ENCODE assay signal across 20 mouse cellular contexts in genomic region chr13:112748808-112749510, GRCm38 (mm10). TPM values are rescaled to one million over a fixed set of nuclear protein-coding genes. Genes with fewer than 3 reads are reported as not detected.
DNase-seq lines count a peak whose midpoint lies in the region; ATAC-seq lines count a peak whose summit lies in the region.
"Had no signal": no experiment of that assay in that cellular context is flagged by ENCODE, and none has a peak within 500 bp of the region (broad histone marks: within the 10 kb centered on the region; RNA-seq: fewer than 3 reads in every experiment).

No protein-coding gene starts in this region.

- no peaks in the 10 kb centered on the region for H3K9me3 ChIP-seq in erythroblast, embryonic 14.5 days (ENCODE audit: control insufficient read depth, low read length)
- no peaks in the 10 kb centered on the region for H3K9me3 ChIP-seq in liver, embryonic 11.5 days (ENCODE audit: control insufficient read depth, low read length)
- H3K9me3 ChIP-seq in liver, embryonic 15.5 days (replicated peaks): no peaks in the 10 kb centered on the region
- H3K9me3 ChIP-seq: embryonic facial prominence, embryonic 10.5 days; forebrain, embryonic 15.5 days; heart, embryonic 15.5 days; hindbrain, embryonic 13.5 days had no signal

- peak overlapping the region; percentile 25 for H3K4me3 ChIP-seq in erythroblast, embryonic 14.5 days (replicated peaks)
- H3K4me3 ChIP-seq in liver, embryonic 11.5 days (ENCODE audit: low read depth, low read length): no peak overlapping the region
- H3K4me3 ChIP-seq in liver, embryonic 15.5 days (replicated peaks): 0 out of 2 replicates have a peak overlapping the region, but pooled peaks have one; percentile 16
- H3K4me3 ChIP-seq: embryonic facial prominence, embryonic 10.5 days; forebrain, embryonic 15.5 days; heart, embryonic 15.5 days; hindbrain, embryonic 13.5 days had no signal

- no peak overlapping the region for H3K27ac ChIP-seq in liver, embryonic 11.5 days (ENCODE audit: low read depth, low read length)
- H3K27ac ChIP-seq in liver, embryonic 15.5 days (replicated peaks): peak overlapping the region; percentile 98
- H3K27ac ChIP-seq: embryonic facial prominence, embryonic 10.5 days; forebrain, embryonic 15.5 days; heart, embryonic 15.5 days; hindbrain, embryonic 13.5 days; hindbrain, postnatal 0 days had no signal

- H3K9ac ChIP-seq in liver, embryonic 11.5 days (ENCODE audit: low read depth, low read length): no peak overlapping the region
- peak overlapping the region; percentile 60 for H3K9ac ChIP-seq in liver, embryonic 15.5 days
- H3K9ac ChIP-seq: forebrain, embryonic 15.5 days; heart, embryonic 15.5 days; hindbrain, embryonic 13.5 days had no signal

- H3K4me2 ChIP-seq in liver, embryonic 11.5 days: no peak overlapping the region
- peak overlapping the region; percentile 65 for H3K4me2 ChIP-seq in liver, embryonic 15.5 days
- H3K4me2 ChIP-seq: forebrain, embryonic 15.5 days; heart, embryonic 15.5 days; hindbrain, embryonic 13.5 days had no signal

- H3K36me3 ChIP-seq in erythroblast, embryonic 14.5 days (ENCODE audit: control insufficient read depth): peaks cover 31% of the 10 kb centered on the region
- no peaks in the 10 kb centered on the region for H3K36me3 ChIP-seq in liver, embryonic 11.5 days (ENCODE audit: control insufficient read depth, insufficient read depth, low read length)
- H3K36me3 ChIP-seq in liver, embryonic 15.5 days (replicated peaks): no peaks in the 10 kb centered on the region
- H3K36me3 ChIP-seq: embryonic facial prominence, embryonic 10.5 days; forebrain, embryonic 15.5 days; heart, embryonic 15.5 days; hindbrain, embryonic 13.5 days had no signal

- no peak for ATAC-seq in erythroblast, adult 5-6 weeks (replicated peaks; ENCODE audit: low FRiP score, poor library complexity, severe bottlenecking)
- ATAC-seq in liver, embryonic 11.5 days (replicated peaks; ENCODE audit: low FRiP score): no peak
- no peak for ATAC-seq in liver, embryonic 15.5 days (ENCODE audit: insufficient read depth)
- ATAC-seq: forebrain, embryonic 15.5 days; hindbrain, postnatal 0 days had no signal

- H3K4me1 ChIP-seq in erythroblast, embryonic 14.5 days (ENCODE audit: control insufficient read depth): peaks cover 98% of the 10 kb centered on the region
- peaks cover 44% of the 10 kb centered on the region for H3K4me1 ChIP-seq in liver, embryonic 11.5 days (replicated peaks; ENCODE audit: control insufficient read depth, insufficient read depth, low read length)
- peaks cover 86% of the 10 kb centered on the region for H3K4me1 ChIP-seq in liver, embryonic 15.5 days (replicated peaks)

- no peaks in the 10 kb centered on the region for H3K27me3 ChIP-seq in erythroblast, embryonic 14.5 days (ENCODE audit: control insufficient read depth)
- no peaks in the 10 kb centered on the region for H3K27me3 ChIP-seq in liver, embryonic 11.5 days (replicated peaks; ENCODE audit: control insufficient read depth, insufficient read depth, low read length)
- H3K27me3 ChIP-seq in liver, embryonic 15.5 days: no peaks in the 10 kb centered on the region
- H3K27me3 ChIP-seq: forebrain, embryonic 15.5 days; heart, embryonic 15.5 days; hindbrain, embryonic 13.5 days had no signal

- 82% methylated on average over 11 of the region's 11 CpGs for WGBS in liver, embryonic 11.5 days
- WGBS in liver, embryonic 15.5 days (ENCODE audit: insufficient replicate concordance): 61% methylated on average over 11 of the region's 11 CpGs

- peak; percentile 81 for DNase-seq in liver
- no peak for DNase-seq in liver, embryonic 11.5 days (ENCODE audit: low spot score)
- DNase-seq in c-Kit-positive CD71-positive TER-119-positive erythroid progenitor cells, embryonic 14.5 days (ENCODE audit: low spot score): peak; percentile 48
- no peak for DNase-seq in ovary, postnatal 14 days (ENCODE audit: low spot score)
- no peak for DNase-seq in cerebellum, adult 18-20 months
- DNase-seq: adrenal gland, adult 2 months; adrenal gland, postnatal 36 days; B cell, adult 2 months; cerebellum, adult 2 months; cerebellum, postnatal 10 days; gastrocnemius, postnatal 14 days; heart, postnatal 14 days had no signal

RNA-seq across cellular contexts. Expression of gene Plpp1, which starts 51.6 kb away (rescaled TPM):
- 5.1 and 5.2 TPM in 2 replicates for polyA plus RNA-seq in erythroblast, embryonic 14.5 days (2012)
- total RNA-seq in erythroblast, adult 5-6 weeks (2015; ENCODE audit: low replicate concordance): 89.2 and 96.3 TPM in 2 replicates
- total RNA-seq in erythroblast, adult 5-6 weeks (2017; ENCODE audit: low replicate concordance): 68.1 and 85.5 TPM in 2 replicates
- 27.4 and 29.1 TPM in 2 replicates for polyA plus RNA-seq in liver, embryonic 11.5 days (2014; fragmentation: Nextera tagmentation; extraction: Ambion mirVana)
- 42.1 and 45.6 TPM in 2 replicates for polyA plus RNA-seq in liver, embryonic 15.5 days (2015; fragmentation: Nextera tagmentation; extraction: Ambion mirVana)

Comparison
In these comparisons a context has a peak if more than half of its experiments do, and no peak if none do; other contexts are left out.
1. DNase-seq: peak in liver (single experiment) and c-Kit-positive CD71-positive TER-119-positive erythroid progenitor cells, embryonic 14.5 days (single experiment); none in liver, embryonic 11.5 days (single experiment), ovary, postnatal 14 days (single experiment) and cerebellum, adult 18-20 months (0 of 2).